ENCODE assay signal across 25 mouse cellular contexts in the genomic region with DNA sequence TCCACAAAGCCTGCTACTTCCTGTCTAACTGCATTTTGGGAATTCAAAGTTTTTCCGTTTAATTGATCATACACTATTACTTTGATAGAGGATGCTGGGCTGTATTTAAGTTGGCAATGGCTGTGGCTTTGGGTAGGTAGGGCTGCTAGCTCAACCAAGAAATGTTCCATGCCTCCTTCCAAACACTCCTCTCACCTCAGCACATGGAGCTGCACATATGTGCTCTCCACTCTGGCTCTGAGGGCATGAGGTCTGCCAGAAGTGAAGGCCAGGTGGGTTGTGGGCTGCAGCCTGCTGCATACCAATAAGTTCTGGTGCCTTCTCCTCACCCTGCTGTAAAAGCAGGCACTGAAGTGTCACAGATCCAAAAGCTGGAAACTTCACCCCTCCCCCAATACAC.
DNase-seq lines count a peak whose midpoint lies in the region; ATAC-seq lines count a peak whose summit lies in the region.
"Had no signal": no experiment of that assay in that cellular context is flagged by ENCODE, and none has a peak within 500 bp of the region (broad histone marks: within the 10 kb centered on the region; RNA-seq: fewer than 3 reads in every experiment).

No protein-coding gene starts in this region.

- H3K4me3 ChIP-seq in heart, embryonic 10.5 days: no peak overlapping the region
- no peak overlapping the region for H3K4me3 ChIP-seq in embryonic facial prominence, embryonic 10.5 days
- no peak overlapping the region for H3K4me3 ChIP-seq in limb, embryonic 10.5 days
- no peak overlapping the region for H3K4me3 ChIP-seq in limb, embryonic 15.5 days
- H3K4me3 ChIP-seq: embryonic facial prominence, embryonic 12.5 days; embryonic facial prominence, embryonic 15.5 days; heart, embryonic 12.5 days; heart, embryonic 15.5 days; hindbrain, embryonic 10.5 days; hindbrain, embryonic 13.5 days; intestine, embryonic 15.5 days had no signal

- no peaks in the 10 kb centered on the region for H3K27me3 ChIP-seq in heart, embryonic 10.5 days (ENCODE audit: insufficient read depth, poor library complexity, severe bottlenecking)
- no peaks in the 10 kb centered on the region for H3K27me3 ChIP-seq in embryonic facial prominence, embryonic 10.5 days (replicated peaks; ENCODE audit: low read depth, poor library complexity, severe bottlenecking)
- no peaks in the 10 kb centered on the region for H3K27me3 ChIP-seq in limb, embryonic 10.5 days (ENCODE audit: low read depth, poor library complexity, severe bottlenecking)
- H3K27me3 ChIP-seq in limb, embryonic 15.5 days: no peaks in the 10 kb centered on the region
- H3K27me3 ChIP-seq: embryonic facial prominence, embryonic 12.5 days; embryonic facial prominence, embryonic 15.5 days; heart, embryonic 12.5 days; heart, embryonic 15.5 days; hindbrain, embryonic 13.5 days; intestine, embryonic 15.5 days had no signal

- DNase-seq in heart, embryonic 10.5 days (ENCODE audit: low spot score): no peak
- no peak for DNase-seq in heart, adult 11 months
- no peak for DNase-seq in embryonic facial prominence, embryonic 10.5 days (ENCODE audit: low spot score)
- no peak for DNase-seq in limb, embryonic 10.5 days (ENCODE audit: low spot score)
- DNase-seq in thymus, postnatal 0 days (ENCODE audit: low spot score): no peak
- DNase-seq: adrenal gland, adult 8-10 months; adrenal gland, postnatal 25 days; cerebellum, adult 11-12 months; cerebellum, adult 8-10 months; cerebellum, postnatal 14 days; gastrocnemius, postnatal 10 days; gastrocnemius, postnatal 36 days; heart, postnatal 10 days; heart, postnatal 36 days had no signal

- 79% methylated on average over 1 of the region's 1 CpGs for WGBS in heart, embryonic 10.5 days
- WGBS in embryonic facial prominence, embryonic 10.5 days: 66% methylated on average over 1 of the region's 1 CpGs
- WGBS in limb, embryonic 10.5 days: 76% methylated on average over 1 of the region's 1 CpGs
- WGBS in limb, embryonic 15.5 days: 50% methylated on average over 1 of the region's 1 CpGs

- no peaks in the 10 kb centered on the region for H3K36me3 ChIP-seq in heart, embryonic 10.5 days
- H3K36me3 ChIP-seq in embryonic facial prominence, embryonic 10.5 days (replicated peaks): no peaks in the 10 kb centered on the region
- H3K36me3 ChIP-seq in limb, embryonic 10.5 days: no peaks in the 10 kb centered on the region
- H3K36me3 ChIP-seq in limb, embryonic 15.5 days: no peaks in the 10 kb centered on the region
- H3K36me3 ChIP-seq: embryonic facial prominence, embryonic 12.5 days; embryonic facial prominence, embryonic 15.5 days; heart, embryonic 12.5 days; heart, embryonic 15.5 days; hindbrain, embryonic 10.5 days; hindbrain, embryonic 13.5 days; intestine, embryonic 15.5 days had no signal

- ATAC-seq in limb, embryonic 15.5 days (ENCODE audit: insufficient number of reproducible peaks, low FRiP score, low TSS enrichment, low read depth): peak; percentile 65; the same call in 1 of the 2 replicates
- ATAC-seq: CD4-positive, CD25-positive, alpha-beta regulatory T cell, adult 4 months; forebrain, embryonic 14.5 days; hindbrain, embryonic 16.5 days; intestine, embryonic 15.5 days had no signal

- peaks cover 7% of the 10 kb centered on the region for H3K4me1 ChIP-seq in heart, embryonic 10.5 days
- H3K4me1 ChIP-seq in embryonic facial prominence, embryonic 10.5 days: peaks cover 9% of the 10 kb centered on the region
- H3K4me1 ChIP-seq in limb, embryonic 10.5 days: peaks cover 62% of the 10 kb centered on the region
- H3K4me1 ChIP-seq in limb, embryonic 15.5 days: peaks cover 9% of the 10 kb centered on the region
- H3K4me1 ChIP-seq: hindbrain, embryonic 13.5 days; intestine, embryonic 15.5 days had no signal

- H3K27ac ChIP-seq in heart, embryonic 10.5 days: peak overlapping the region; percentile 36
- H3K27ac ChIP-seq in embryonic facial prominence, embryonic 10.5 days (replicated peaks): peak overlapping the region; percentile 66
- H3K27ac ChIP-seq in limb, embryonic 10.5 days: peak overlapping the region; percentile 85
- 0 out of 2 replicates have a peak overlapping the region, but pooled peaks have one; percentile 27 for H3K27ac ChIP-seq in limb, embryonic 15.5 days
- H3K27ac ChIP-seq: embryonic facial prominence, embryonic 12.5 days; embryonic facial prominence, embryonic 15.5 days; heart, embryonic 15.5 days; hindbrain, embryonic 10.5 days; hindbrain, embryonic 13.5 days; intestine, embryonic 15.5 days had no signal

- H3K9ac ChIP-seq in limb, embryonic 15.5 days: no peak overlapping the region
- H3K9ac ChIP-seq: embryonic facial prominence, embryonic 12.5 days; embryonic facial prominence, embryonic 15.5 days; heart, embryonic 12.5 days; heart, embryonic 15.5 days; hindbrain, embryonic 13.5 days; intestine, embryonic 15.5 days had no signal

- no peaks in the 10 kb centered on the region for H3K9me3 ChIP-seq in heart, embryonic 10.5 days
- no peaks in the 10 kb centered on the region for H3K9me3 ChIP-seq in embryonic facial prominence, embryonic 10.5 days
- no peaks in the 10 kb centered on the region for H3K9me3 ChIP-seq in limb, embryonic 10.5 days (replicated peaks)
- H3K9me3 ChIP-seq in limb, embryonic 15.5 days: no peaks in the 10 kb centered on the region
- H3K9me3 ChIP-seq: embryonic facial prominence, embryonic 12.5 days; embryonic facial prominence, embryonic 15.5 days; heart, embryonic 12.5 days; heart, embryonic 15.5 days; hindbrain, embryonic 10.5 days; hindbrain, embryonic 13.5 days; intestine, embryonic 15.5 days had no signal

- no peak overlapping the region for H3K4me2 ChIP-seq in limb, embryonic 15.5 days
- H3K4me2 ChIP-seq: embryonic facial prominence, embryonic 12.5 days; embryonic facial prominence, embryonic 15.5 days; heart, embryonic 12.5 days; heart, embryonic 15.5 days; hindbrain, embryonic 13.5 days; intestine, embryonic 15.5 days had no signal

Comparison
In these comparisons a context has a peak if more than half of its experiments do, and no peak if none do; other contexts are left out.
1. H3K27ac ChIP-seq: peak in every context shown above with its lines; median percentile 85 in limb, embryonic 10.5 days; 66 in embryonic facial prominence, embryonic 10.5 days; 36 in heart, embryonic 10.5 days; 27 in limb, embryonic 15.5 days.